Mouse (Mus musculus): ENCODE results near the gene Olfr390.

Olfr390 gene

DNA sequence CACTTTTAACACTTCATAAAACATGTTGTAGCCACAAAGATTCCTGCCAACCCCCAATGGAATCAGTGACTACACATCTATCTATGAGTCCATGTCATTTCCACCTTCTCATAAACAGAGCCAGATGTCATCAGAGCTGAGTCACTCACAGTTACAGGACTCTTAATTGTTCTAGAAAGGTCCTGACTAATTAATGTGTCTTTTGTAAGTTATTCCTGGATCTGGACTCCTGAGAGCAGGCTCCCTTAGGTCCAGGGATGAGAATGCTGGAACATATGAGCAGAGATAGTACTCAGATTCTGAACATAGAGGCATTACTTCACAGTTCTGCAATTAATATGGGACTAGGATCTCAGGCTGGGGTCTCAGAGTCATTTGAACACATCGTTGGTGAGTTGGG lies at the start of gene Olfr390:
Gene Olfr390 (plus strand): TSS at position 301 of the 400 bp plus-strand sequence.
- DNase-seq: no peak

DNA sequence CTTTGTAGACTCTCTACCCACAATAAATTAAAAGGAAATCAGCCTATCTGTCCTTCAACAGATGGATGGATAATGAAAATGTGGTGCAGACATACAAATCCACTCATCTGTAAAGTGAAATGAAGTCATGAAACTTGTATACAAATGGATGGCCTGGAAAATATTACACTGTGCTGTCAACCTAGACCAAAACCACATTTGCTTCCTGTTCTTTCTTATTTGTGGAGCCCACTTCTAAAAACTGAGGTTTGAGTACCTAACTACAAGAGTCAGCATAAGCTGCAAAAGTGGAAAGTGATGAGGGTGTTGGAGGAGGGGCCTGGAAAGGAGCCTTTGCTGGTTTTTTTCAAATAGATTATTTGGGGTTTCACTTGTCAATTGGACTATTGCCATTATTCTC lies 23.6 kb upstream of the Olfr390 start:
- no peak for DNase-seq

DNA sequence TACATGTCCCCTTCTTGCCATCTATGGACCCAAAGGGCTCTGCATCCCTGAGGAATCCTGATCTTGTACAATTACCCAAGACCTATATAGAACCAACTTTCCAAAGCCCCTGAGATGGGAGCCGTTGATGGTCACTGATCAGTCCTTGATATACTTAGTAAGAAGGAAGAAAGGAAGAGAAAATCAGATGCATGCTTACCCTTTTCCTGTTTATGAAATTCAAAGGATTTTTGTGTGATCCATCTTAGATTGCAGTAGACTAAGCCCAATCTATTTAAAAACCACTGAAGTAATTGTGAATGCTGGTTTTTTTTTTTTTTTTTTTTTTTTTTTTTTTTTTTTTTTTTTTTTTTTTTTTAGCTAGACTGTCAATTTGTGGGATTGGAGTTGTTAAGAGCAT lies 2.2 kb upstream of the Olfr390 start, which contains the start of gene Olfr389:
Gene Olfr389 (minus strand): TSS at position 101 of the 400 bp plus-strand sequence.
- no peak for DNase-seq

DNA sequence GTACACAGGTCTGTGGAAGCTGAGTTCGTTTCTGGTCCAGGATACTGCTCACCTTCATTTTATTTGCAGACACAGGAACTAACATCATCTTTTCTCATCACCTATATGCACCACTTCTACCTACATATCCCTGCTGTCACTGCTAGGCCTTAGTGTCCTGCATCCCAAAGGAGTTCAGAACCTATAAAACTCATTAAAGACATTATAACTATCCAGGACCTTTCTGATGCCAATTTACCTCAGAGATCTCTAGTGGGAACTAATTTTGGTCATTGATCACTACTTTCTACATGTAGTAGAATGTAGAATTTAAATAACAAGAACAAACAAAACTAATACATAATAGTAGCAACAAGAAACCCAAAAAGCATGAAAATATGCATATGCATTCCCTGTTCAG lies 20.2 kb downstream of the Olfr390 start, which contains the start of gene Olfr391-ps:
Gene Olfr391-ps (minus strand): TSS at position 101 of the 400 bp plus-strand sequence.
- DNase-seq: no peak

DNA sequence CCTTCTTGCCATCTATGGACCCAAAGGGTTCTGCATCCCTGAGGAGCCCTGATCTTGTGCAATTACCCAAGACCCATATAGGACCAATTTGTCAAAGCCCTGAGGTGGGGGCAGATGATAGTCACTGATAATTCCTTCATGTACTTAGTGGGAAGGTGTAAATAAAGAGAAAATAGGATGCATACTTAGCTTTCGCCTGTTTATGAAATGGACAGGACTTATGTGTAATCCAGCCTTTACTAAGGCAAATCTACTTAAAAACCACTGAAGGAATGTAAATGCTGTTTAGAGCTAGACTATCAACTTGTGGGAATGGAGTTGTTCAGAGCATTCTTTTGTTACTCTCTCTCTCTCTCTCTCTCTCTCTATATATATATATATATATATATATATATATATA lies 34.2 kb downstream of the Olfr390 start, which contains the start of gene Olfr392:
Gene Olfr392 (minus strand): TSS at position 101 of the 400 bp plus-strand sequence.
- DNase-seq: no peak

Measured in lung, postnatal 4 days (tissue).